Mouse (Mus musculus): ENCODE measurements at regions not wholly inside any gene's neighbourhood (a gene's known extent, or its start where the extent isn't known, plus 50 kb on each side); places are given as distances from the start of the nearest gene placed in this dataset.
A peak's percentile ranks its signal among the peaks of the same experiment; 100 is the strongest.

GRCm38 (mm10) chr19:6684921-6685320 is 142.1 kb upstream of the Slc22a12 start:
- no peak for DNase-seq (ENCODE audit: extremely low spot score, low read depth, low spot score)

- no peak for DNase-seq (ENCODE audit: extremely low spot score, low read depth, low spot score)
These were observed 136.8 kb upstream of the Slc22a12 start for GRCm38 (mm10) chr19:6679392-6680307.

- no peak for DNase-seq (ENCODE audit: extremely low spot score, low read depth, low spot score)
These were observed 134.7 kb upstream of the Slc22a12 start for GRCm38 (mm10) chr19:6677511-6677910.

GRCm38 (mm10) chr19:6675586-6675985 is 132.8 kb upstream of the Slc22a12 start:
- no peak for DNase-seq (ENCODE audit: extremely low spot score, low read depth, low spot score)

GRCm38 (mm10) chr19:6671696-6672095 is 128.9 kb upstream of the Slc22a12 start:
- no peak for DNase-seq (ENCODE audit: extremely low spot score, low read depth, low spot score)

- DNase-seq (ENCODE audit: extremely low spot score, low read depth, low spot score) = no peak
These were observed 127.0 kb upstream of the Slc22a12 start for GRCm38 (mm10) chr19:6669881-6670280.

GRCm38 (mm10) chr19:6668545-6668944 is 125.7 kb upstream of the Slc22a12 start:
- DNase-seq (ENCODE audit: extremely low spot score, low read depth, low spot score) = no peak

GRCm38 (mm10) chr19:6666187-6666722 is 123.4 kb upstream of the Slc22a12 start:
- no peak for DNase-seq (ENCODE audit: extremely low spot score, low read depth, low spot score)

- DNase-seq (ENCODE audit: extremely low spot score, low read depth, low spot score) = no peak
These were observed 122.6 kb upstream of the Slc22a12 start for GRCm38 (mm10) chr19:6665264-6666054.

- DNase-seq (ENCODE audit: extremely low spot score, low read depth, low spot score) = no peak
These were observed 121.6 kb upstream of the Slc22a12 start for GRCm38 (mm10) chr19:6664311-6664952.

GRCm38 (mm10) chr19:6663391-6663790 is 120.6 kb upstream of the Slc22a12 start:
- DNase-seq (ENCODE audit: extremely low spot score, low read depth, low spot score) = peak; percentile 42

- DNase-seq (ENCODE audit: extremely low spot score, low read depth, low spot score) = no peak
These were observed 119.6 kb upstream of the Slc22a12 start for GRCm38 (mm10) chr19:6662346-6662939.

GRCm38 (mm10) chr19:6661508-6661871 is 118.7 kb upstream of the Slc22a12 start:
- no peak for DNase-seq (ENCODE audit: extremely low spot score, low read depth, low spot score)

- no peak for DNase-seq (ENCODE audit: extremely low spot score, low read depth, low spot score)
These were observed 118.1 kb upstream of the Slc22a12 start for GRCm38 (mm10) chr19:6660723-6661507.

GRCm38 (mm10) chr19:6660157-6660556 is 117.3 kb upstream of the Slc22a12 start:
- DNase-seq (ENCODE audit: extremely low spot score, low read depth, low spot score) = no peak

GRCm38 (mm10) chr19:6654550-6654949 is 111.7 kb upstream of the Slc22a12 start:
- no peak for DNase-seq (ENCODE audit: extremely low spot score, low read depth, low spot score)

GRCm38 (mm10) chr19:6652775-6653174 is 109.9 kb upstream of the Slc22a12 start:
- DNase-seq (ENCODE audit: extremely low spot score, low read depth, low spot score) = no peak

- no peak for DNase-seq (ENCODE audit: extremely low spot score, low read depth, low spot score)
These were observed 108.4 kb upstream of the Slc22a12 start for GRCm38 (mm10) chr19:6651192-6651591.

GRCm38 (mm10) chr19:6649885-6650284 is 107.1 kb upstream of the Slc22a12 start:
- no peak for DNase-seq (ENCODE audit: extremely low spot score, low read depth, low spot score)

- no peak for DNase-seq (ENCODE audit: extremely low spot score, low read depth, low spot score)
These were observed 104.9 kb upstream of the Slc22a12 start for GRCm38 (mm10) chr19:6647686-6648085.
